Mouse (Mus musculus): Measurements from ENCODE around the gene Wdr25.

The Wdr25 gene

GRCm38 (mm10) chr12:108934231-108934630, 40.8 kb downstream of the Wdr25 start:
- DNase-seq (ENCODE audit: low read depth in 1 of 2, low spot score in 2 of 2), result no peak

GRCm38 (mm10) chr12:108936834-108937233, 43.4 kb downstream of the Wdr25 start:
- DNase-seq (ENCODE audit: low read depth in 1 of 2, low spot score in 2 of 2), result no peak

GRCm38 (mm10) chr12:108937506-108937905, 44.1 kb downstream of the Wdr25 start:
- DNase-seq (ENCODE audit: low read depth in 1 of 2, low spot score in 2 of 2), result no peak

- no peak for DNase-seq (ENCODE audit: low read depth in 1 of 2, low spot score in 2 of 2)
These were observed 45.4 kb downstream of the Wdr25 start for GRCm38 (mm10) chr12:108938844-108939243.

- no peak for DNase-seq (ENCODE audit: low read depth in 1 of 2, low spot score in 2 of 2)
These were observed 45.9 kb downstream of the Wdr25 start for GRCm38 (mm10) chr12:108939317-108939716.

- no peak for DNase-seq (ENCODE audit: low read depth in 1 of 2, low spot score in 2 of 2)
These were observed 46.8 kb downstream of the Wdr25 start for GRCm38 (mm10) chr12:108940255-108940654.

GRCm38 (mm10) chr12:108941282-108941681, 47.9 kb downstream of the Wdr25 start:
- no peak for DNase-seq (ENCODE audit: low read depth in 1 of 2, low spot score in 2 of 2)

GRCm38 (mm10) chr12:108942203-108942923, 48.9 kb downstream of the Wdr25 start:
- no peak for DNase-seq (ENCODE audit: low read depth in 1 of 2, low spot score in 2 of 2)

- DNase-seq (ENCODE audit: low read depth in 1 of 2, low spot score in 2 of 2), result no peak
These were observed 59.6 kb downstream of the Wdr25 start for GRCm38 (mm10) chr12:108953011-108953550.

GRCm38 (mm10) chr12:108953838-108954237, 60.4 kb downstream of the Wdr25 start:
- DNase-seq (ENCODE audit: low read depth in 1 of 2, low spot score in 2 of 2), result no peak

- DNase-seq (ENCODE audit: low read depth in 1 of 2, low spot score in 2 of 2), result no peak
These were observed 61.0 kb downstream of the Wdr25 start for GRCm38 (mm10) chr12:108954456-108954855.

GRCm38 (mm10) chr12:108958483-108958882, 65.1 kb downstream of the Wdr25 start:
- DNase-seq (ENCODE audit: low read depth in 1 of 2, low spot score in 2 of 2), result no peak

- DNase-seq (ENCODE audit: low read depth in 1 of 2, low spot score in 2 of 2), result no peak
These were observed 65.7 kb downstream of the Wdr25 start for GRCm38 (mm10) chr12:108958991-108959638.

GRCm38 (mm10) chr12:108959639-108960219, 66.3 kb downstream of the Wdr25 start:
- DNase-seq (ENCODE audit: low read depth in 1 of 2, low spot score in 2 of 2), result no peak

- no peak for DNase-seq (ENCODE audit: low read depth in 1 of 2, low spot score in 2 of 2)
These were observed 66.8 kb downstream of the Wdr25 start for GRCm38 (mm10) chr12:108960225-108960624.

- DNase-seq (ENCODE audit: low read depth in 1 of 2, low spot score in 2 of 2), result no peak
These were observed 74.2 kb downstream of the Wdr25 start for GRCm38 (mm10) chr12:108967631-108968030.

- no peak for DNase-seq (ENCODE audit: low read depth in 1 of 2, low spot score in 2 of 2)
These were observed 74.6 kb downstream of the Wdr25 start for GRCm38 (mm10) chr12:108968031-108968430.

GRCm38 (mm10) chr12:108971446-108971845, 78.0 kb downstream of the Wdr25 start:
- no peak for DNase-seq (ENCODE audit: low read depth in 1 of 2, low spot score in 2 of 2)

GRCm38 (mm10) chr12:108972234-108972633, 78.8 kb downstream of the Wdr25 start:
- no peak for DNase-seq (ENCODE audit: low read depth in 1 of 2, low spot score in 2 of 2)

- DNase-seq (ENCODE audit: low read depth in 1 of 2, low spot score in 2 of 2), result no peak
These were observed 86.5 kb downstream of the Wdr25 start for GRCm38 (mm10) chr12:108979977-108980376.

- no peak for DNase-seq (ENCODE audit: low read depth in 1 of 2, low spot score in 2 of 2)
These were observed 88.7 kb downstream of the Wdr25 start for GRCm38 (mm10) chr12:108981941-108982683.

GRCm38 (mm10) chr12:108982684-108982960, 89.2 kb downstream of the Wdr25 start:
- DNase-seq (ENCODE audit: low read depth in 1 of 2, low spot score in 2 of 2), result no peak

All from monocyte, adult 2 months (primary cell).